Mouse (Mus musculus) forebrain, embryonic 10.5 days (tissue): ENCODE data around the gene Hpse2. TPM values are rescaled to one million over a fixed set of nuclear protein-coding genes. Genes with fewer than 3 reads are reported as not detected.

Source experiments
- DNase-seq: peaks from one replicate; pipeline ENCODE4 v3.0.0-alpha.2; 2017; ENCODE audit warnings: low spot score; ENCODE audit errors: extremely low spot score
- H3K27ac ChIP-seq: fragments of 300-500 bp; sonication (generic); 2 replicates; pipeline ENCODE4 v1.5.1; 2016; ENCODE audit warnings: mild to moderate bottlenecking
- H3K27me3 ChIP-seq: fragments of 300-500 bp; sonication (generic); 2 replicates; pipeline ENCODE4 v1.6.1; 2016; ENCODE audit warnings: mild to moderate bottlenecking; ENCODE audit not compliant: poor library complexity, severe bottlenecking
- H3K36me3 ChIP-seq: fragments of 300-500 bp; sonication (generic); replicated peaks from 2 replicates; pipeline ENCODE4 v1.6.1; 2016; ENCODE audit warnings: mild to moderate bottlenecking, moderate library complexity
- H3K4me1 ChIP-seq: fragments of 300-500 bp; sonication (generic); 2 replicates; pipeline ENCODE4 v1.6.1; 2016
- H3K4me3 ChIP-seq: fragments of 300-500 bp; sonication (generic); 2 replicates; pipeline ENCODE4 v1.5.1; 2016; ENCODE audit warnings: mild to moderate bottlenecking, moderate library complexity
- H3K9me3 ChIP-seq: fragments of 300-500 bp; sonication (generic); 2 replicates; pipeline ENCODE4 v1.6.1; 2016; ENCODE audit warnings: mild to moderate bottlenecking, moderate library complexity
- WGBS: fragments of 180-500 bp; shearing (Covaris S2); methylation state at CpG from one replicate; pipeline ENCODE4 v1.1.7; 2016; 5-methylcytosine and 5-hydroxymethylcytosine counted together
- polyA plus RNA-seq: library from polyadenylated mRNA; unstranded; fragments of >200 nt; fragmentation: Nextera tagmentation; extraction: Ambion mirVana; gene quantifications from 2 replicates; pipeline ENCODE4 v1.2.1, GENCODE M21; 2016

Gene Hpse2
- polyA plus RNA-seq, 1 experiment from 2014 or later, result 2.6 TPM

DNA sequence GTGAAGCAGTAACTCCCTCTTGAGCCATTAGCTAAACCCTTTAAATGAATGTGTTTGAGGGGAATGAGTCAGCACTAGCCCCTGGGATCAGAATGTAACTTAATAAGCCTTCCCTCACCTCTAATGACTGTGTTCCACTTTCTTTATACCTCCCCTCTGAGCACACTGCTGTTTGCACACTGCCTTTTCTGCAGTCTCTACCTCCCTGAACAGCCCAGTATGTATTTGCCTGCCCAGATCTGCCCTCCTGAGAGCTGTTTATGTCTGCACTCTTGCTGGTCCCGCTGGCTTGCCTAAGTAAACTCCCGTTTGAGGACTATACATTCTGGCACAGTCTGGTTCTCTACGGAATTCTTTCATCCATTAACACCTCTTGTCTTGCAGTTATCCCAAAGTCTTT, 525.1 kb downstream of the Hpse2 start:
- DNase-seq, result no peak
- Histone ChIP-seq H3K27ac (no peak overlapping the region), H3K9me3 (no peaks in the 10 kb centered on the region), H3K4me1 (no peaks in the 10 kb centered on the region), H3K4me3 (no peak overlapping the region), H3K27me3 (no peaks in the 10 kb centered on the region), H3K36me3 (no peaks in the 10 kb centered on the region)
- WGBS, result 60% methylated on average over 3 of the region's 3 CpGs

DNA sequence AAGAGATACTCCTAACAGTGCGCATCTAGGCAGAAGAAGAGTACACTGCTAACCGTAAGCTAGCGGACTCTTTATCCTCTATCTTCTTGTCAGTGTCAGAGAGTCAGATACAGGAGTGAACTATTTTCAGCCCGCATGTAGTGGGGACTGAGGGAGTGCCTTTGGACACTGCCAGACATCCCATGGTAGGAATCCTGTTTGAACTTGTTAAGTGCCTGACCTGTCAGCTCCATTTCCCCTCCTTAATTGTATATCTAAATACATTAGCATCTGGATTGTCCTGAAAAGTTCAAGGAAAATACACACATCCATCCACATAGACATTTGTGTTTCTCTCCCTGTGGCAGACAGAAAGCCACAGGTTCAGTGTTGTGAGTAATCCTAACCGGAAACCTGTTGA, 531.1 kb downstream of the Hpse2 start:
- DNase-seq, result no peak
- Histone ChIP-seq H3K27me3 (no peaks in the 10 kb centered on the region), H3K27ac (no peak overlapping the region), H3K4me3 (no peak overlapping the region), H3K4me1 (no peaks in the 10 kb centered on the region), H3K36me3 (no peaks in the 10 kb centered on the region), H3K9me3 (peaks cover 4% of the 10 kb centered on the region; the same call in 1 of the 2 replicates)
- WGBS, result 92% methylated on average over 5 of the region's 5 CpGs

DNA sequence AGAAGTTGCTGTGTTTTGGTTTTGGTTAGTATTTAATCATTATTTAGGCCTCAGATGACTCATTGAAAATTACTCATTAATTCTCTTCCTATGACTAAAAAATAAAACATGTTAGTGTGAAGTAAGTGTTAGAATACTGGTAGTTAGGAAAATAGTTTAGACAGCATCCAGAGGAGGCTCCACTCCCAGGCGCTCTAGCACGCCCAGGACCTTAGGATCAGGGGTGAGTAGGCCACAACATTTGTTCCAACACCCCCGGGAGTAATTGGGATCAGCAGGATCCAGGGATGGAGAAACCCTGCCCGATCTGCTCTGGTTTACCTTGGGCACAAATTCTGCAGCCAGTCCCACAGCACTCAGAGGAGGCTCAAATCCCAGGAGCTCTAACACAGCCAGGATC, 532.5 kb downstream of the Hpse2 start:
- H3K36me3 ChIP-seq, result no peaks in the 10 kb centered on the region
- H3K4me1 ChIP-seq, result no peaks in the 10 kb centered on the region
- no peak for DNase-seq
- no peak overlapping the region for H3K4me3 ChIP-seq
- H3K27me3 ChIP-seq, result no peaks in the 10 kb centered on the region
- 81% methylated on average over 4 of the region's 4 CpGs for WGBS
- peaks cover 4% of the 10 kb centered on the region; the same call in 1 of the 2 replicates for H3K9me3 ChIP-seq
- H3K27ac ChIP-seq, result no peak overlapping the region

DNA sequence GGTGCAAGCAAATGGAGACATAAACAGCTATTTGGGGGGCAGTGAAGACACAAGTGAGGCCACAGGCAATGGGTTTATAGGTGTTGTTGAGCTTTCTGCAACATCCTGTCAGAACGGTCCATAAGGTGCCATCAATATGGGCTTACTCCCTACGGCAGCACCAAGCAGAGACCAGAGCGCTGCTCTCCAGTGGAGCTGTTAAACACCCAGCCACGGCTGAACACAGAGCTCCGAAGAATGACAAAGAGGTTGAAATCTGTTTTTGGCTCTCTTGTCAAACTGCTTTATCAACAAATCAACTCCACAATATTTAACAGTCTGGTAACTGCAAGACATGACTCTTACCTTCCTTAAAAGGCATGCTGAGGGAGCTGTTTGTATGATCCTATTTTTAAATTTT, 537.7 kb downstream of the Hpse2 start:
- H3K27me3 ChIP-seq, result no peaks in the 10 kb centered on the region
- no peak for DNase-seq
- peaks cover 4% of the 10 kb centered on the region; the same call in 1 of the 2 replicates for H3K9me3 ChIP-seq
- 87% methylated on average over 5 of the region's 5 CpGs for WGBS
- H3K4me3 ChIP-seq, result no peak overlapping the region
- no peak overlapping the region for H3K27ac ChIP-seq
- H3K36me3 ChIP-seq, result no peaks in the 10 kb centered on the region
- H3K4me1 ChIP-seq, result no peaks in the 10 kb centered on the region

DNA sequence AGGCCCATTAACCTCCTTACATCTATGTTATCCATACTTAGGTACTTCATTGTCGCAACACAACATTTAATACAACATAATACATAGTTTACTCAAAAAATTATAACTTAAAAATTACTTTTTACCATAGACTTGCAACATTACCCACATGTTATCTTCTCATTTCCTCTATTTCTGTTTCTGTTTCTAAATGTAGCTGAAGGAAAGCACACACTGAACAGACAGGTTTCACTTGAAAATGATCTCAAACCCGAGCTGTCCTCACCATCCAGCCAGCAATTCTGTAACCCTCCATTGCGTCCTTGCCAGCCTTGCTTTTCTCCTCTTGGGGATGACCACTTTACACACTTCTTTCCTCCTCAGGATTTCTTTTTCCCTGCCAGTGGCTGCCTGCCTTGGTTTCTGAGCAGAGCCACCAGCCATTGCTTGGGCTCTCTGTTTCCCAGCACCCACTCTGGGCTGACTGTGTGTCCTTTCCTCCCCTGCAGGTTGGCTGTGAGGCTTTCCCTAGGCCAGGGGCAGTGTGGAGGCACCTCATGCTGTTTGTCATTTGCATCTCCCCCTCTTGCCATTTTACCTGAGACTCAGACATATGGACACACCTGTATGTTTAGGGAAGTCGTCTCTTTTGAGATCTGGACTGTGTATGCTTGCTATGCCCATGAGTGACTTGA, 548.4 kb downstream of the Hpse2 start:
- Histone ChIP-seq H3K4me3 (no peak overlapping the region), H3K27me3 (no peaks in the 10 kb centered on the region), H3K36me3 (no peaks in the 10 kb centered on the region), H3K9me3 (no peaks in the 10 kb centered on the region), H3K27ac (no peak overlapping the region), H3K4me1 (no peaks in the 10 kb centered on the region)
- DNase-seq, result no peak
- 85% methylated on average over 4 of the region's 4 CpGs for WGBS

DNA sequence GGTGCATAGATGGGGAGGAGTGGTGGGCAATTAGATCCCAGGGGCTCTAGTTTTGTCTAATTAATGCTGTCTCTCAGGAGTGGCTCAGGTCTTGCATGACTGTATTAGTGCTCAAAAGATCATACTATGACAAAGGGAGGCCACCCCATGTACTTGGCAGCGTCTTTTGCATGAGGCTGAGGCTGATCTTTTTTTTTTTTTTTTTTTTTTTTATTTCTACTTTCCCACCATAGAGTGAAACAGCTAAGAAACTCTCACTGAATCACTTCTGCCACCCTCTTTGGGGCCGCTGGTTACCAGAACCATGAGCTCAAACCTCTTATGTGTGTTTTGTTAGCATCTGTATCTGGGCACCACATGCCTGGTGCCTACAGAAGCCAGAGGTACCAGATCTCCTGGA, 549.0 kb downstream of the Hpse2 start:
- Histone ChIP-seq H3K9me3 (no peaks in the 10 kb centered on the region), H3K27me3 (no peaks in the 10 kb centered on the region), H3K4me3 (no peak overlapping the region), H3K27ac (no peak overlapping the region), H3K4me1 (no peaks in the 10 kb centered on the region), H3K36me3 (no peaks in the 10 kb centered on the region)
- no peak for DNase-seq
- 90% methylated on average over 2 of the region's 2 CpGs for WGBS

DNA sequence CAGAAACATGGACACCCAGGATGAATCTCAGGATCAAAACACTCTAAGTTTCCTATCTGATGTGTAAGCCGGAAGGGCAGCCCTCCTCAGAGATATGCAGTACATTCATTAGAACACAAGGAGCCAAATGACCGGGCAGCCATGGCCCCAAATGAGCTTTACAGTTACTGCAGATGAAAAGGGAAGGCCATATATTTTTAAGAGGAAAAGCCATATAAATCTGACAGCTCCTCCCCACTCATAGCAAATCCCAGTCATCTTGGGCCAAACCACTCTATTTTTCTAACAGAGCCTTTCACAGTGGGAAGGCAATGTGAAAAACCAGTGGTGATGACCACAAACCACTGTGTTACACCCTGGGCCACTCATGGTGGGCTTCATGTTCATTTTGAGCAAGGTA, 549.9 kb downstream of the Hpse2 start:
- DNase-seq, result no peak
- Histone ChIP-seq H3K27ac (no peak overlapping the region), H3K9me3 (no peaks in the 10 kb centered on the region), H3K4me3 (no peak overlapping the region), H3K4me1 (no peaks in the 10 kb centered on the region), H3K36me3 (no peaks in the 10 kb centered on the region), H3K27me3 (no peaks in the 10 kb centered on the region)
- 92% methylated on average over 2 of the region's 2 CpGs for WGBS

DNA sequence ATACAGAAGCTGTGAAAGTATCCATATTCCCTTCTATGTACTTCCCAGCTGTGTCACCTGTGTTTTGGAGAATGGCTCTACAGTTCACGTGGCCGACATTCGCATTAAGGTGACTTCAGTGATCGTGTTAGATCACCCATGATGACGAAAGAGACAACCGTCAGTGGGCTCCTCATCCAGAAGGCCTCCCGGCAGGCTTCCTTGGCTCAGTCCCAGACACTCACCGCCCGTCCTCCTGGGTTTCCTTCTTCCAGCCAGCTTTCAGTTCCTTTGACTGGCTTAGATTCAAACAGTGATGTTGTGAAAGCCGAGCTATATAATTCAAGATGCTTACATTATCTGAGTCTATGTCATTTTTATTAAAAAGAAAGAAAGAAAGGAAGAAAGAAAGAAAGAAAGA, 550.6 kb downstream of the Hpse2 start:
- H3K4me1 ChIP-seq, result no peaks in the 10 kb centered on the region
- WGBS, result 92% methylated on average over 10 of the region's 10 CpGs
- no peak overlapping the region for H3K4me3 ChIP-seq
- H3K27me3 ChIP-seq, result no peaks in the 10 kb centered on the region
- no peak for DNase-seq
- no peaks in the 10 kb centered on the region for H3K9me3 ChIP-seq
- H3K36me3 ChIP-seq, result no peaks in the 10 kb centered on the region
- H3K27ac ChIP-seq, result no peak overlapping the region

DNA sequence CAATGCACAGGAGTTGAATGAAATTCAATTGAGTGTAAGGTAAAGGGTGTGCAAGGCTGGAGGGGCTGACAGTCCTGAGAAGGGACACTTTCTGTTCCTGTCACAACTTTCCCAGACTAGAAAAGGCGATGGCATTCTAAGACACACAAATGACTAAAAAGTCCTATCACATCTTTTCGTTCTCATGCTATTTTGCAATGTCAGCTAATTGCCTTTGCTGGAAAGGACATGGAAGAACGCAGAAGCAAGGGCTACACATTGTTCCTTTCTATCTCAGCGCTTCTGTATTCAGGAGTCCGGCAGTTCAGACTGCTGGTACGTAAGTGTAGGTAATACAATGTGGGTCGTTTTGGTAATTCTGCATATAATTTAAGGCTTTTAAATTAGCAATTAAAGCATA, 555.0 kb downstream of the Hpse2 start:
- no peak for DNase-seq
- H3K9me3 ChIP-seq, result no peaks in the 10 kb centered on the region
- H3K27ac ChIP-seq, result no peak overlapping the region
- no peaks in the 10 kb centered on the region for H3K4me1 ChIP-seq
- H3K27me3 ChIP-seq, result no peaks in the 10 kb centered on the region
- 93% methylated on average over 7 of the region's 7 CpGs for WGBS
- no peaks in the 10 kb centered on the region for H3K36me3 ChIP-seq
- no peak overlapping the region for H3K4me3 ChIP-seq

DNA sequence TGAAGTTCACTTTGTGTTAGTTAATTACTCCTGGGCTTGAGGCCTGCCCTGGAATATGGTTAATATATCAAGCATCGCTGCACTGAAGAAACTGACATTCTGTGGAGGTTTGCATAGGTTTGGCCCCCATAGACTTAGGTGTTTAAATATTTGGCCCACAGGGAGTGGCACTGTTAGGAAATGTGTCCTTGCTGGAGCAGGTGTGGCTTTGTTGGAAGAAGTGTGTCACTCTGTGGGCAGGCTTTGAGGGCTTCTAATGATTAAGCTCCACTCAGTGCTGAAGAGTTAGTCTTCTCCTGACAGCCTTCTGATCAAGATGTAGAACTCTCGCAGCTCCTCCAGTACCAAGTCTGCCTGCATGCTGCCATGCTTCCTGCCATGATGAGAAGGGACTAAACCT, 555.9 kb downstream of the Hpse2 start:
- H3K9me3 ChIP-seq, result no peaks in the 10 kb centered on the region
- H3K4me3 ChIP-seq, result no peak overlapping the region
- H3K4me1 ChIP-seq, result no peaks in the 10 kb centered on the region
- WGBS, result 97% methylated on average over 2 of the region's 2 CpGs
- H3K27ac ChIP-seq, result no peak overlapping the region
- H3K27me3 ChIP-seq, result no peaks in the 10 kb centered on the region
- no peak for DNase-seq
- H3K36me3 ChIP-seq, result no peaks in the 10 kb centered on the region

DNA sequence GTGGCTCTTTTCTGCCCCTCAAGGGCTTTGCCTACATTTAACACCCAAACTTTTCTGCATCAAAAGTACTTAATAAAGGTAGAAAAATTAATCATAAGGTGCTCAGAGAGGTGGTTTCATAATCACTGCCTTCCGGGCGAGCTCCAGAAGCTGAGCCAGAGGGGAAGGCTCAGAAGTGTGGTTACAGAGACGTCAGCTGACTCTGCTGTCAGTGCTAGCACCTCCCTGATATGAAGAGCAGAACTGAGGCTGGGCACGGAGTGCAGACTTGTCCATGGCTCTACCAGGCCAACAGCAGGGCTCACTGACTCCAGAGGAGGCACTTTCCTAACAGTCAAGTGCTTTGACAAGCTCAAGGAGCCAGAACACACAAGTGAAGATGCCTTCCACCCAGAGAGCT, 559.0 kb downstream of the Hpse2 start:
- no peaks in the 10 kb centered on the region for H3K27me3 ChIP-seq
- no peaks in the 10 kb centered on the region for H3K4me1 ChIP-seq
- no peak for DNase-seq
- H3K9me3 ChIP-seq, result no peaks in the 10 kb centered on the region
- H3K36me3 ChIP-seq, result no peaks in the 10 kb centered on the region
- no peak overlapping the region for H3K27ac ChIP-seq
- H3K4me3 ChIP-seq, result no peak overlapping the region
- WGBS, result 73% methylated on average over 4 of the region's 4 CpGs

DNA sequence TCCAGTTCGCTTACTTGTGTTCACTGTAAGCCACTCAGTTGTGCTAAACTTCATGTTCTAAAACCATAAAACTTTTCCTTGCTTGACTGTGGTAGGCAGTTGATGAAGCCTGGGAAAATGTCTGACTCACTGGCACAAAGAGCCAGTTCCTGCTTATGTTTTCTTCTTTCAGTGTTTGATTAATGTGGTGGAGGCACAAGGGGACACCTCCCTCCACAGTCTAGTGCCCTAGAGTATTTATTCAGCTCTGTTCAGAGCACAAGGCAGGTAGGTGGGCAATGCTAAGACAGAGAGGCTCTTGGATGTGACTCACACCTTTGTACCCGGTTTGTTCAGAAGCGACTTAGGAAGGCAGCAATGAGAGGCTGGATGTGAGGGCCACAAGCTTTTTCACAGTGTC, 560.3 kb downstream of the Hpse2 start:
- Histone ChIP-seq H3K9me3 (no peaks in the 10 kb centered on the region), H3K4me3 (no peak overlapping the region), H3K36me3 (no peaks in the 10 kb centered on the region), H3K27ac (no peak overlapping the region), H3K27me3 (no peaks in the 10 kb centered on the region), H3K4me1 (no peaks in the 10 kb centered on the region)
- no peak for DNase-seq
- 93% methylated on average over 3 of the region's 3 CpGs for WGBS

DNA sequence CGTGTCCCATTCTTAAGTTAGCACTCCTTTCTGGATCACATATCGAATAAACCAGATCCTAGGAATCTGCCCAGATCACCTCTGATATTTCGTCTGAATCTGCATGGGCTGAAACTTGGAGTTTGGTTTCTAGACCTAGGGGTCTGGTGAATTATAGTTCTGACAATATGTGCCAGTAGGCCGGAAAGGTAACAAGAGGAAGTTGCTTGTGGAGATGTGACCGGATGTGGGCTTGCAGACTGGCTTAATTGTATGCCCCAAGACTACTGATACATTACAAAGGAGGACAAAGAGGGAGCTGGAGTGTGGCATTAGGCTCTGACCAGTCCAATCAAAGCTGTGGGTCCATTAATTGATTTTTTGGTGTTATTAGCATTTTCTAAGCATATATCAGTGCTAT, 568.0 kb downstream of the Hpse2 start:
- WGBS, result 91% methylated on average over 5 of the region's 5 CpGs
- DNase-seq, result no peak
- no peak overlapping the region for H3K27ac ChIP-seq
- H3K9me3 ChIP-seq, result no peaks in the 10 kb centered on the region
- no peaks in the 10 kb centered on the region for H3K4me1 ChIP-seq
- H3K27me3 ChIP-seq, result no peaks in the 10 kb centered on the region
- H3K4me3 ChIP-seq, result no peak overlapping the region
- no peaks in the 10 kb centered on the region for H3K36me3 ChIP-seq

DNA sequence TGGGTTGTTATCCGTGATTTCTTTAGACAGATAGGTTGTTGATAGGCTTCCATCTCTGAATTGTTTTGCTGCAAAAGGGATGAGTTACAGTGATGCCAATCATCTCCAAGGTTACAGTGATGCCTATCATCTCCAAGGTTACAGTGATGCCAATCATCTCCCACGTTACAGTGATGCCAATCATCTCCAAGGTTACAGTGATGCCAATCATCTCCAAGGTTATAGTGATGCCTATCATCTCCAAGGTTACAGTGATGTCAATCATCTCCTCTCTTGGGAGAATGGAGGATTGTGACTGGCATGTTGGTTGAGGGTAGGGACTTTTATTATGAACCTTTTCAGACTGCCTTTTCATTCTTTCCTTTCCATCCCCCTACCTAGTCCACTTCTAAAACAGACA, 570.4 kb downstream of the Hpse2 start:
- DNase-seq, result no peak
- Histone ChIP-seq H3K27me3 (no peaks in the 10 kb centered on the region), H3K9me3 (no peaks in the 10 kb centered on the region), H3K4me3 (no peak overlapping the region), H3K27ac (no peak overlapping the region), H3K36me3 (no peaks in the 10 kb centered on the region), H3K4me1 (no peaks in the 10 kb centered on the region)
- 81% methylated on average over 2 of the region's 2 CpGs for WGBS
